Mouse (Mus musculus) cerebellum, adult 2 months (tissue): Measurements from ENCODE around the gene Selp. TPM values are rescaled to one million over a fixed set of nuclear protein-coding genes. Genes with fewer than 3 reads are reported as not detected.

Source experiments
- DNase-seq, 2 experiments: peaks; one replicate each; pipeline ENCODE4 v3.0.0; 2021
- H3K27ac ChIP-seq: fragments of 200-500 bp; 2 replicates; pipeline ENCODE4 v1.5.1; 2012; ENCODE audit warnings: low read length, control low read depth, inconsistent platforms; ENCODE audit not compliant: insufficient read depth
- H3K27me3 ChIP-seq: fragments of 200-500 bp; 2 replicates; pipeline ENCODE4 v1.6.1; 2012; ENCODE audit warnings: inconsistent platforms, mild to moderate bottlenecking, low read length, moderate library complexity; ENCODE audit not compliant: control insufficient read depth, insufficient read depth
- H3K4me1 ChIP-seq: fragments of 200-500 bp; 2 replicates; pipeline ENCODE4 v1.6.1; 2011; ENCODE audit warnings: low read length; ENCODE audit not compliant: control insufficient read depth, insufficient read depth
- H3K4me3 ChIP-seq: fragments of 200-500 bp; replicated peaks from 2 replicates; pipeline ENCODE3; 2011; ENCODE audit warnings: mild to moderate bottlenecking, low read depth, low read length, control low read depth; ENCODE audit not compliant: insufficient read depth
- CTCF ChIP-seq: fragments of 200-500 bp; IDR thresholded peaks from 2 replicates; pipeline ENCODE4 v1.5.1; 2011; ENCODE audit warnings: low read depth, mild to moderate bottlenecking, control low read depth, low read length, moderate library complexity, borderline replicate concordance; ENCODE audit not compliant: insufficient read depth
- POLR2A ChIP-seq: fragments of 200-500 bp; IDR thresholded peaks from 2 replicates; pipeline ENCODE4 v1.6.1; 2011; ENCODE audit warnings: low read length, control low read depth, borderline replicate concordance; ENCODE audit not compliant: insufficient read depth
- WGBS: fragments of 180-500 bp; shearing (Covaris S2); methylation state at CpG from one replicate; pipeline ENCODE4 v1.1.7; 2018; 5-methylcytosine and 5-hydroxymethylcytosine counted together
- polyA plus RNA-seq: library from polyadenylated mRNA; depleted of rRNA; stranded (reverse); fragments of >200 nt; gene quantifications from 2 replicates; pipeline ENCODE4 v1.2.3, GENCODE M21; 2012; rRNA removed

Selp gene
- polyA plus RNA-seq, 1 experiment: not detected

DNA sequence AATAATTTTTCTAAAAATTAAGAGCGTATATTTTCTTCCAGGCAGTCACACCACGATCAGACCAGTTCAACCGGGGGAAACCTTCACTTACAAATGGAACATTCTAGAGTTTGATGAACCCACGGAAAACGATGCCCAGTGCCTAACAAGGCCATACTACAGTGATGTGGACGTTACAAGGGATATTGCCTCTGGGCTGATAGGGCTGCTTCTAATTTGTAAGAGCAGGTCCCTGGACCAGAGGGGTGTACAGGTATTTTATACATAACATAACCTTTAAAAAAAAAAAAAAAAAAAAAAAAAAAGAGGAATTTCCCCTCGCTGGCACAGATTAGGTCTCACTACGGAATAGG lies 69.8 kb downstream of the Selp start:
- Histone ChIP-seq H3K27me3 (no peaks in the 10 kb centered on the region), H3K4me1 (no peaks in the 10 kb centered on the region), H3K4me3 (no peak overlapping the region), H3K27ac (no peak overlapping the region)
- 40% methylated on average over 8 of the region's 8 CpGs for WGBS
- DNase-seq: no peak
- TF ChIP-seq POLR2A (no peak), CTCF (no peak)

DNA sequence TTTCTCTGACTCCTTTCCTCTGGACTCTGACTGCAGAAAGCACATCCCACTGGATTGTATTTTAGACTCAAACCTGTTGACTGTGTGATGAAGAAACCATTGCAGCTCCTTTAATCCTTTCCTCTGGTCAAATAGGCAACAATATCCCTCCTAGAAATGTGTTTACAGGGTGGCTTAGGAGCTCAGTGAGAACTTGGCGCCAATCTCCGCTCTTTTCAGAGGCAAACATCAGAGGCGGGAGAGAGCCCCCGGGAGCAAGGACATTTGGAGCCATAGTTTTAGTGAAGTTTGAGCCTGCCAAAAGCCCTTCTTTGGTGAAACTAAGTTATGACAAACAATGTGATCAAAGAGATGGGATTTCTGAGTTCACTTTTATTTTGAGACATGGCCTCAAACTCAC lies 70.3 kb downstream of the Selp start:
- Histone ChIP-seq H3K4me1 (no peaks in the 10 kb centered on the region), H3K27ac (no peak overlapping the region), H3K27me3 (no peaks in the 10 kb centered on the region), H3K4me3 (no peak overlapping the region)
- TF ChIP-seq CTCF (no peak), POLR2A (no peak)
- no peak for DNase-seq
- 36% methylated on average over 4 of the region's 4 CpGs for WGBS

DNA sequence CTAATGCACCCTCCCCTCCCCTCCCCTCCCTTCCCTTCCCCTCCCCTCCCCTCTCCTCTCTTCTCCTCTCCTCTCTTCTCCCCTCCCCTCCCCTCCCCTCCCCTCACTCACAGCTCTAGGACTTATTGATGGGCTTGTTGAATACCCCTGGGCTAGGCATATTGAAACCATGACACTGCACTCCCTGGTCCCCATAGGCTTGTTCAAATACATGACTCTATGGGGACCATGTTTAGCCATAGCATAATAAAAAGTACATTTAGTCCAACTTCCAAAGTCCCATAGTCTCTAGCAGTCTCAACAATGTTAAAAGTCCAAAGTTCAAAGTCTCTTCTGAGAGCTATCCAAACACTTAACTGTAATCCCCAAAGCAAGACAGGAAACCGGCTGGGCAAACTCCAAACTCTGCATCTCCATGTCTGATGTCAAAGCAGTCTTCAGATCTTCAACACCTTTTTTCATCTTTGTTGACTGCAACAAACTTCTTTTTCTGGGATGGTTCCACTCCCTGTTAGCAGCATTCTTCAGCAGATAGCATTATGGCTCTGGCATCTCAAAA lies 72.0 kb downstream of the Selp start:
- no peak overlapping the region for H3K4me3 ChIP-seq
- H3K27me3 ChIP-seq: no peaks in the 10 kb centered on the region
- WGBS: 100% methylated on average over 1 of the region's 1 CpGs
- no peak for DNase-seq
- H3K4me1 ChIP-seq: no peaks in the 10 kb centered on the region
- H3K27ac ChIP-seq: no peak overlapping the region
- TF ChIP-seq CTCF: no peak
- TF ChIP-seq POLR2A: no peak

DNA sequence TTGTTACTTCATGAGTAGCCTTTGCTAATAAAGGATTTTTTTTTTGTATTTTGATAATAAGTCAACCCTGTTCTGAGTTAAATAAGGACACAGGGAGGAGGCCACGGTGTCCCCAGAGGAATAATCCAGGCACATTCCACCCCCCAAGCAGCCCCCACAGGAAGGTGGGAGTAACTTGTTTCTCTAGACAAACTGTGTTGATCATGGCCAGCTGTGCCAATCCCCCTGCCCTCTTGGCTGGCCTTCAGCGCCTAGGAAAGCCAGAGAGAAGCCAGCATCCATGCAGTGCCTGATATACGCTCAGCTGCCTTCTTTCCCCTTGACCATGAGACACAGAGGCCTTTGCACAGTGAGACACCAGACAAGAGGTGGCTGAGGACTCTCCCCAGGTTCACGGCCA lies 84.5 kb downstream of the Selp start:
- no peak for DNase-seq
- WGBS: 69% methylated on average over 4 of the region's 4 CpGs

More for the DNA sequence above, 84.5 kb downstream of the Selp start:
- Histone ChIP-seq H3K4me1 (no peaks in the 10 kb centered on the region), H3K4me3 (no peak overlapping the region), H3K27ac (no peak overlapping the region), H3K27me3 (no peaks in the 10 kb centered on the region)
- TF ChIP-seq CTCF (no peak), POLR2A (no peak)

Other genes starting within 250 kb of the Selp start
- 19.3 and 21.2 TPM in 2 replicates for gene Scyl3, start 186.2 kb upstream of the Selp start, polyA plus RNA-seq
- 1.2 and 1.8 TPM in 2 replicates for gene BC055324, start 120.5 kb upstream of the Selp start, polyA plus RNA-seq
- gene Mettl18, start 120.4 kb upstream of the Selp start, polyA plus RNA-seq: 4.0 and 4.2 TPM in 2 replicates
- 0.05 TPM in 1 of 2 replicates, not detected in the other for gene Sele, start 67.0 kb upstream of the Selp start, polyA plus RNA-seq
- gene Sell, start 53.3 kb upstream of the Selp start, polyA plus RNA-seq: 0.15 and 0.27 TPM in 2 replicates
- gene F5, start 36.6 kb downstream of the Selp start, polyA plus RNA-seq: 1.1 and 2.5 TPM in 2 replicates
- 17.2 and 19.2 TPM in 2 replicates for gene Slc19a2, start 133.8 kb downstream of the Selp start, polyA plus RNA-seq
- 16.6 and 18.6 TPM in 2 replicates for gene Ccdc181, start 160.3 kb downstream of the Selp start, polyA plus RNA-seq
- gene Nme7, start 188.9 kb downstream of the Selp start, polyA plus RNA-seq: 12.2 and 13.6 TPM in 2 replicates
- 19.2 and 20.6 TPM in 2 replicates for gene Blzf1, start 192.2 kb downstream of the Selp start, polyA plus RNA-seq